Mouse (Mus musculus) lung, adult 2 months (tissue): ENCODE measurements around the gene Spata19. TPM values are rescaled to one million over a fixed set of nuclear protein-coding genes. Genes with fewer than 3 reads are reported as not detected.
A peak's percentile ranks its signal among the peaks of the same experiment; 100 is the strongest.

Experiments
- DNase-seq: peaks from one replicate; pipeline ENCODE4 v3.0.0; 2022
- H3K4me1 ChIP-seq: fragments of 200-500 bp; 2 replicates; pipeline ENCODE4 v1.6.1; 2011; ENCODE audit warnings: low read length; ENCODE audit not compliant: control insufficient read depth, insufficient read depth
- H3K4me3 ChIP-seq: fragments of 200-500 bp; replicated peaks from 2 replicates; pipeline ENCODE3; 2011; ENCODE audit warnings: low read depth, mild to moderate bottlenecking, control low read depth, low read length; ENCODE audit errors: extremely low read depth
- CTCF ChIP-seq: fragments of 200-500 bp; IDR thresholded peaks from 2 replicates; pipeline ENCODE4 v1.5.1; 2011; ENCODE audit warnings: mild to moderate bottlenecking, low read length, control low read depth; ENCODE audit not compliant: insufficient read depth
- POLR2A ChIP-seq: fragments of 200-500 bp; IDR thresholded peaks from 2 replicates; pipeline ENCODE4 v1.6.1; 2011; ENCODE audit warnings: low read depth, mild to moderate bottlenecking, control low read depth, low read length, borderline replicate concordance; ENCODE audit errors: extremely low read depth
- WGBS: fragments of 180-500 bp; shearing (Covaris S2); methylation state at CpG from one replicate; pipeline ENCODE4 v1.1.7; 2018; 5-methylcytosine and 5-hydroxymethylcytosine counted together
- polyA plus RNA-seq: library from polyadenylated mRNA; depleted of rRNA; stranded (reverse); fragments of >200 nt; gene quantifications from 2 replicates; pipeline ENCODE4 v1.2.3, GENCODE M21; 2012; rRNA removed

Gene Spata19
- polyA plus RNA-seq: not detected in 2 replicates

- 62% methylated on average over 3 of the region's 3 CpGs for WGBS
- Histone ChIP-seq H3K4me3 (no peak within 1 kb of the TSS), H3K4me1 (no peaks in the 10 kb centered on the region)
- DNase-seq: no peak
- TF ChIP-seq POLR2A (no peak), CTCF (no peak)
Observed at GRCm38 (mm10) chr9:27396500-27396899, at the start of gene Spata19. TSS of gene Spata19 (plus strand) at chr9:27396800.

- Histone ChIP-seq H3K4me1 (no peaks in the 10 kb centered on the region), H3K4me3 (no peak overlapping the region)
- TF ChIP-seq CTCF (no peak), POLR2A (no peak)
- no peak for DNase-seq
- 73% methylated on average over 7 of the region's 7 CpGs for WGBS
Observed at GRCm38 (mm10) chr9:27353082-27353481, 43.5 kb upstream of the Spata19 start.

DNA sequence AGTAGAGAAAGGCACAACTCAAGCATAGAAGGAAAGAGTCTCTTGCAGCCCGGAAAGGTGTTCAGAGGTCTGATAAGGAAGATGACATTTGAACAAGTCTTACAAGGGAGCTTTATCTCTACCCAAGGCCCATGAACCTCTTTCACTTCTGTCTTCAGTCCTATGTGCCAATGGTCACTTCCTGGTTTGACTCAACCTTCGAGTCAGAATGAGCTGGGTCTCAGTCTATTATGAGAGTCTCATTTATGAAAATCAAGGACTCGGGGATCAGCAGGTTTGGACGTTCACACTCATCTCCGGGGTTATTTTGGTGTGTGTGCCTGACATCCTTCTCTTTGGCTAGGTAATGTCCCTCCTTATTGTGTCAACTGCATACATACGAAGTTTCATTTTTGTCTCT lies 38.7 kb upstream of the Spata19 start:
- no peak for TF ChIP-seq CTCF
- no peak for TF ChIP-seq POLR2A
- 84% methylated on average over 6 of the region's 6 CpGs for WGBS
- no peak overlapping the region for H3K4me3 ChIP-seq
- no peak for DNase-seq
- no peaks in the 10 kb centered on the region for H3K4me1 ChIP-seq

- DNase-seq: no peak
- H3K4me1 ChIP-seq: no peaks in the 10 kb centered on the region
- no peak overlapping the region for H3K4me3 ChIP-seq
- TF ChIP-seq CTCF (no peak), POLR2A (no peak)
- 65% methylated on average over 2 of the region's 2 CpGs for WGBS
Observed at GRCm38 (mm10) chr9:27367231-27367630, 29.4 kb upstream of the Spata19 start.

GRCm38 (mm10) chr9:27369108-27369507 lies 27.5 kb upstream of the Spata19 start:
- no peak for TF ChIP-seq CTCF
- TF ChIP-seq POLR2A: no peak
- Histone ChIP-seq H3K4me1 (no peaks in the 10 kb centered on the region), H3K4me3 (no peak overlapping the region)
- 68% methylated on average over 2 of the region's 2 CpGs for WGBS
- DNase-seq: no peak

DNA sequence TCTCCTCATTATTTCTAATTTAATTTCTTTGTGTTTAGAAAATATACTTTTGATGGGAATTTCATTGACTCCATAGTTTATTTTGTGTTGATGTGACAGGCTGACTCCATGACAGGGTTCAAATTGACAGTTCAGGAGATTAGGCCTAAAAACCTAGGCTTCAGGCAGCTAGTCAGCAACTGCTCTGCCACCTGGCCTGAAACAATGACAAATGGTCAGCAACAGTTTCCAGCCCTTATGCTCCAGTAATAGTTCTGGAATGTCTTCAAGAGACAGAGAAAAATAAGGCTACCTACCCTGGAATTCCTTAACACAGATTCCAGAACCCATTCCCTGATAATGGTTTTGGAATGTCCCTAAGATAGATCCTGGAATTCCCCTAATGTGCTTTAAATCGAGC lies 20.9 kb upstream of the Spata19 start:
- 43% methylated on average over 1 of the region's 1 CpGs for WGBS
- no peak for DNase-seq
- TF ChIP-seq CTCF: no peak
- TF ChIP-seq POLR2A: no peak
- Histone ChIP-seq H3K4me3 (no peak overlapping the region), H3K4me1 (no peaks in the 10 kb centered on the region)

DNA sequence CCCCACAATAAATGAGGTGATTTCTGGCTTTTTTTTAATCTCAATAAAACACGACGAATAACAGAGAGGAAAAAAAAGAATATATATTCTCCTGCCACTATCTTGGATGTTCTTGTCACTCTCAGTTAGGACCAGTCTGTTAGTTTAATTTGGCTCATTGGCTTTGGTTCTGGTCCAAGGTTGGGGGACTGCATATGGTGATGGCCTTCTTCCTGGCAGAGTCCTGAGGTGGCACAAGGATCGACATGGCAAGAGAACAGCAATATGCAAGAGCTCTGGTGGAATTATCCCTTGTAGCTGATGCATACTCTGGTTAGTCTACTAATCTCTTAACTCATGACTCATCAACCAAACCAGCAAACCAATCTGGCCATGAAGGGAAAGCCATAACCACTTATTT lies 9.6 kb upstream of the Spata19 start:
- TF ChIP-seq CTCF (no peak), POLR2A (no peak)
- 80% methylated on average over 3 of the region's 3 CpGs for WGBS
- H3K4me3 ChIP-seq: no peak overlapping the region
- no peaks in the 10 kb centered on the region for H3K4me1 ChIP-seq
- no peak for DNase-seq

- Histone ChIP-seq H3K4me3 (no peak overlapping the region), H3K4me1 (no peaks in the 10 kb centered on the region)
- DNase-seq: no peak
- TF ChIP-seq POLR2A (no peak), CTCF (no peak)
- WGBS: 77% methylated on average over 4 of the region's 4 CpGs
Observed at GRCm38 (mm10) chr9:27401169-27401568, 4.6 kb downstream of the Spata19 start.

DNA sequence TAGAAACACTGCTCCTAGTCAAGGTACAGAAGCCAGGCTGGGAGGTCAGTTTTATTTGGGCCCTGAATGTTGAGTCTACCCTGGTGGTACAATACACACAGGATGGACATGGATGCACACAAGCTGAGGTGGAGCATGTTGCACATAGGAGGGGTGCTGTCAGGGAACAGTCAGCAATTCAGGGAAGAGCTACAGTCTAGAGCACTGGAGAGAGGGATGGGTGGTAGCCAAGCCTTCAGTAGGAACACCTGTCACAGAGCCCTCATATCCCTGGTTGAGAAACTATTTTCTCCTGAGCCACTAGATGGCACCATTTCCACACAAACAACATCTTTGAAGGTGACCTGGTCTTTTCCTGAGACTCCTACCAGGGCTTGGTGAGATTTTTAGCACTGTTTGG lies 13.1 kb downstream of the Spata19 start:
- DNase-seq: peak; percentile 4
- H3K4me1 ChIP-seq: no peaks in the 10 kb centered on the region
- 0 out of 2 replicates have a peak, but pooled peaks have one; percentile 25 for TF ChIP-seq CTCF
- no peak for TF ChIP-seq POLR2A

DNA sequence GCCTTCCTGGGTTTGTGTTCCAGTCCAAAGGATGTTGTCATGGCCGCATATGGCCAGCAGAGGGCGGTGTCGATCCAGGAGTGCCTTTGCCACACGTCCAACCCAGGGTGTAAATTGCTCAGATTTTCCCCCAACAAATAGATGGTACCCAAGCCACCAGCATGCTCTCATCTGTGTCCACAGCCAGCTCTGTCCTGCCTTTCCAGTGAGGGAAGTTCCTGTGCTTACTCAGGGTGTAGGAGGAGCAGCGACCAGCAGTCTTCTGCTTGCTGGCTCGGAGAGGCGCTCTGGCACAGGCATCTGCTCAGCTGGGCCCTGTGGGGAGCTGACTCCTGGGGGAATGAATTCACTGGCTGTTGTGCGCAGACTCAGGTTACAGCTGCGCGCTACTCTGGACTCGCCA lies 17.5 kb downstream of the Spata19 start:
- no peaks in the 10 kb centered on the region for H3K4me1 ChIP-seq
- TF ChIP-seq CTCF: peak; percentile 95
- TF ChIP-seq POLR2A: no peak
- DNase-seq: peak; percentile 37
- no peak overlapping the region for H3K4me3 ChIP-seq
- WGBS: 6% methylated on average over 11 of the region's 11 CpGs

More for the DNA sequence above, 13.1 kb downstream of the Spata19 start:
- H3K4me3 ChIP-seq: no peak overlapping the region
